Mouse (Mus musculus) heart, embryonic 14.5 days (tissue): ENCODE results near the gene Matk. TPM values are rescaled to one million over a fixed set of nuclear protein-coding genes. Genes with fewer than 3 reads are reported as not detected.

ENCODE experiments used
- ATAC-seq: fragments of 200-750 bp; cut with Nextera tagmentation; 2 replicates; pipeline ENCODE4 v1.8.0; 2017; ENCODE audit warnings: low read depth, moderate TSS enrichment; ENCODE audit not compliant: insufficient number of reproducible peaks, insufficient read depth, low FRiP score
- H3K27ac ChIP-seq, 2 experiments: fragments of 200-500 bp in 1 of 2; fragments of 300-500 bp in 1 of 2; sonication (generic) in 1 of 2; replicated peaks in 1 of 2; 2 replicates each; pipeline ENCODE4 v1.5.1; 2012 to 2014; ENCODE audit warnings: low read depth in 2 of 2, low read length in 2 of 2, control low read depth in 1 of 2, mild to moderate bottlenecking in 1 of 2, mixed read lengths in 1 of 2; ENCODE audit not compliant: control insufficient read depth in 1 of 2, insufficient read depth in 1 of 2
- H3K27me3 ChIP-seq: fragments of 300-500 bp; sonication (generic); 2 replicates; pipeline ENCODE4 v1.6.1; 2014; ENCODE audit warnings: mild to moderate bottlenecking, low read length, control low read depth; ENCODE audit not compliant: control insufficient read depth, insufficient read depth
- H3K36me3 ChIP-seq: fragments of 300-500 bp; sonication (generic); 2 replicates; pipeline ENCODE4 v1.6.1; 2014; ENCODE audit warnings: mild to moderate bottlenecking, control low read depth, low read length, mixed read lengths; ENCODE audit not compliant: control insufficient read depth, insufficient read depth
- H3K4me1 ChIP-seq, 2 experiments: fragments of 200-500 bp in 1 of 2; fragments of 300-500 bp in 1 of 2; sonication (generic) in 1 of 2; 2 replicates each; pipeline ENCODE4 v1.6.1; 2012 to 2014; ENCODE audit warnings: low read length in 2 of 2, control low read depth in 1 of 2, mixed read lengths in 1 of 2; ENCODE audit not compliant: control insufficient read depth in 2 of 2, insufficient read depth in 2 of 2
- H3K4me2 ChIP-seq: fragments of 300-500 bp; sonication (generic); 2 replicates; pipeline ENCODE4 v1.6.1; 2014; ENCODE audit warnings: mild to moderate bottlenecking, low read length
- H3K4me3 ChIP-seq, 2 experiments: fragments of 200-500 bp in 1 of 2; fragments of 300-500 bp in 1 of 2; sonication (generic) in 1 of 2; 2 replicates each; pipeline ENCODE4 v1.5.1; 2012 to 2014; ENCODE audit warnings: low read length in 2 of 2, mild to moderate bottlenecking in 2 of 2, control low read depth in 1 of 2, low read depth in 1 of 2, moderate library complexity in 1 of 2; ENCODE audit not compliant: control insufficient read depth in 1 of 2, insufficient read depth in 1 of 2
- H3K9ac ChIP-seq: fragments of 300-500 bp; sonication (generic); 2 replicates; pipeline ENCODE4 v1.6.1; 2014; ENCODE audit warnings: mild to moderate bottlenecking, low read length
- H3K9me3 ChIP-seq: fragments of 300-500 bp; sonication (generic); 2 replicates; pipeline ENCODE4 v1.6.1; 2016; ENCODE audit warnings: low read length, control low read depth; ENCODE audit not compliant: control insufficient read depth
- WGBS: fragments of 180-500 bp; shearing (Covaris S2); extraction: QIAGEN DNeasy Blood & Tissue Kit; methylation state at CpG from one replicate; pipeline ENCODE4 v1.1.7; 2014; 5-methylcytosine and 5-hydroxymethylcytosine counted together
- polyA plus RNA-seq: library from polyadenylated mRNA; unstranded; fragments of >200 nt; fragmentation: Nextera tagmentation; extraction: Ambion mirVana; gene quantifications from 2 replicates; pipeline ENCODE4 v1.2.1, GENCODE M21; 2014

Gene Matk
- polyA plus RNA-seq, 1 experiment from 2014 or later = 0.91 TPM

DNA sequence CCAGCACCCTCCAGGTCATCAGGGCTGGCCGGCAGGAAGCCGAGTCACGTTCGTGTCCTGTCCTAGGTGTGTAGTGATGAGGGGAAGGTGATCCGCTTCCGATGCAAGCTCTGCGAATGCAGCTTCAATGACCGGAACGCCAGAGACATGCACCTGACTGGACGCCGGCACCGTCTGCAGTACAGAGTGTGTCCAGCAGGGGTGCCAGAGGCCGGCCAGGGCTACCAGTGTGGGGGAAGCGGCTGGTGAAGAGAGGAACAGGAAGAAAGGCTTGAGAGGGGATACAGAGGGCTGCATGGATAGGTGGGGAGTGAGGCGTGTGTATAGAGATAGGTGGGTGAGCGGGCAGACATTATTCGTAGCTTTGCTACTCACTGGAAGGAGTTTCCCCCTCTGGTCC, 8.1 kb upstream of the Matk start:
- Histone ChIP-seq H3K36me3 (no peaks in the 10 kb centered on the region), H3K4me1 (peaks cover 0 to 5% of the 10 kb centered on the region in 2 experiments; a peak in 2 of 4 replicates), H3K9me3 (no peaks in the 10 kb centered on the region), H3K27ac (no peak overlapping the region), H3K4me2 (no peak overlapping the region), H3K27me3 (peaks cover 33% of the 10 kb centered on the region), H3K9ac (no peak overlapping the region; the same call in 1 of the 2 replicates), H3K4me3 (no peak overlapping the region)
- 9% methylated on average over 17 of the region's 17 CpGs for WGBS
- ATAC-seq = no peak

DNA sequence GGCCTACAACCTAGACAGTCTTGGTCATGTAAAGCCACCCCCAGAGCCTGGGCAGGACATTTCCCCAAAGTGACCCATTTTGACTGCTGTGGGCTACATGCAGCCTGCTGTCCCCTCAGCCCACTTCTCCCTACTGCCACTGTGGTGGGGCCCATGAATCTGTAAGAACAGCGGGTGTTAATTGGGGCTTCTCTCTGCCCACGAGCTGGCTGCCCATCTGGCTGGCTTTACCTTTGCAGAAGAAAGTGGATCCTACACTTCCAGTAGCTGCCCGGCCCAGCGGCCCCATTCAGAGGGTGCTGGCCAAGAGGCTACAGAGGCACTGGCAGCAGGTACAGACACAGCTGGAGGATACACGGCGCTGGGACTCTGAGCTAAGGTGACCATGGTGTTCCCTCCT, 7.6 kb upstream of the Matk start:
- H3K9ac ChIP-seq = no peak overlapping the region
- H3K27ac ChIP-seq = no peak overlapping the region
- H3K36me3 ChIP-seq = no peaks in the 10 kb centered on the region
- 84% methylated on average over 6 of the region's 6 CpGs for WGBS
- no peak overlapping the region for H3K4me3 ChIP-seq
- no peak for ATAC-seq
- peaks cover 27% of the 10 kb centered on the region for H3K27me3 ChIP-seq
- H3K9me3 ChIP-seq = no peaks in the 10 kb centered on the region
- peaks cover 0 to 1% of the 10 kb centered on the region in 2 experiments; a peak in 1 of 4 replicates for H3K4me1 ChIP-seq
- H3K4me2 ChIP-seq = no peak overlapping the region

DNA sequence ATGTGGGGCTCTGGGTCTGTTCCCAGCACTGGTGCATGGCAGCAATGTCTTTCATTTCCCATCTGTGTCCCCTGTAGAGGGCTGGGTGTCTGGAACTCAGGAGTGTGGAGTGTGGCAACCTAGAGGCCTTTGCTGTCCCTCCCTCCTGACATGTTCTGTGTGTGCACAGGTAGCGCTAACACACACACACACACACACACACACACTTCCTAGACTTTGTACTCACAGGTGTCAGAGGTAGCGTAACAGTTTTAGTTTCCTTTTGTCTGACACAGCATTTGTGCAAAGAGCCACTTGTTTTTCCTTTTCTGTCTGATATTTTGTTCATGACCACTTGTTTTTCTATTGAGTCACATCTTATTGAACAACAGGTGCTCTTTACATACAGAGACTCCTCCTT, 4.9 kb upstream of the Matk start:
- Histone ChIP-seq H3K4me3 (no peak overlapping the region), H3K27me3 (peaks cover 31% of the 10 kb centered on the region), H3K4me1 (no peaks in the 10 kb centered on the region), H3K27ac (no peak overlapping the region), H3K4me2 (no peak overlapping the region), H3K9ac (no peak overlapping the region), H3K9me3 (no peaks in the 10 kb centered on the region), H3K36me3 (no peaks in the 10 kb centered on the region)
- no peak for ATAC-seq
- 92% methylated on average over 2 of the region's 2 CpGs for WGBS

DNA sequence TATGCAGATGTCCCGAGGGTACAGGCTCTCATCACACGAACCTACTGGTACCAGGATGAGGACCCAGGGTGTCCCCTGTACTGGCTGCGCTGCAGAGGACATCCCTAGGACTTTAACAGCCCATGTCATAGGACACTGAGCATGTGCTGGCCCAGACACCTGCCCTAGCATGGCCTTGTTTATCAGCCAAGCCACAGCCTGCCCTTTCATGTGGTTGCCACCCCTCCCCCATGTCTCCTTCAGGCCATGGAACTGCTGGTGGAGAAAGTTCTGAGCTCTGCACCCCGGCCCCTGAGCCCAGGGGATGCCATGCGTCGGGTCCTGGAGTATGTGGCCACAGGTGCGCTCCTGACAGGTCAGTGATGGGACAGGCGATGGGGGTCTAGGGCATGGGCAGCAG, 3.3 kb upstream of the Matk start:
- Histone ChIP-seq H3K9me3 (no peaks in the 10 kb centered on the region), H3K4me3 (no peak overlapping the region), H3K27me3 (peaks cover 37% of the 10 kb centered on the region), H3K4me1 (0 out of 4 replicates have a peak, but pooled peaks cover 0 to 3% of the 10 kb centered on the region in 2 experiments), H3K36me3 (no peaks in the 10 kb centered on the region), H3K4me2 (no peak overlapping the region), H3K9ac (no peak overlapping the region), H3K27ac (no peak overlapping the region)
- WGBS = 85% methylated on average over 8 of the region's 8 CpGs
- ATAC-seq = no peak

DNA sequence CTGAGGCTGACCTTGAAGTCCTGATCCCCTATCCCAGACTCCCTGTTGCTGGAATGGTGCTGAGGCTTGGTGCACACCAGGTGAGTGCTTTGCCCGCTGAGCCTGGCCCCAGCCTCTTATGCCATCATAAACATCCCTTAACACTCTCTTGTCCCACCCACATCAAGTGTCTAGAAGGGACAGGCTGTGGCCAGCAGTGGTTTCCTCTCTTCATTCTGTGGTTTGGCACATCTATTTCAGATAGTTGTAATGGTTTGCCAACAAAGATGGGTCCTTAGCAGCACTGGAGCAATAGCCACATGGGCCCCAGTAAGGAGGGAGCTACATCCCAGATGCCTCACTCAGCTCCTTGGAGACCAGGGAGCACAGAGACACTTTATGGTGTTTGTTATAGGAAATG, 2.2 kb downstream of the Matk start:
- no peak overlapping the region for H3K27ac ChIP-seq
- H3K4me1 ChIP-seq = peaks cover 3 to 11% of the 10 kb centered on the region in 2 experiments; a peak in 2 of 4 replicates
- H3K36me3 ChIP-seq = no peaks in the 10 kb centered on the region
- no peaks in the 10 kb centered on the region for H3K9me3 ChIP-seq
- H3K9ac ChIP-seq = no peak overlapping the region
- H3K27me3 ChIP-seq = peaks cover 69% of the 10 kb centered on the region
- H3K4me3 ChIP-seq = no peak overlapping the region
- 72% methylated on average over 1 of the region's 1 CpGs for WGBS
- no peak overlapping the region for H3K4me2 ChIP-seq
- no peak for ATAC-seq

DNA sequence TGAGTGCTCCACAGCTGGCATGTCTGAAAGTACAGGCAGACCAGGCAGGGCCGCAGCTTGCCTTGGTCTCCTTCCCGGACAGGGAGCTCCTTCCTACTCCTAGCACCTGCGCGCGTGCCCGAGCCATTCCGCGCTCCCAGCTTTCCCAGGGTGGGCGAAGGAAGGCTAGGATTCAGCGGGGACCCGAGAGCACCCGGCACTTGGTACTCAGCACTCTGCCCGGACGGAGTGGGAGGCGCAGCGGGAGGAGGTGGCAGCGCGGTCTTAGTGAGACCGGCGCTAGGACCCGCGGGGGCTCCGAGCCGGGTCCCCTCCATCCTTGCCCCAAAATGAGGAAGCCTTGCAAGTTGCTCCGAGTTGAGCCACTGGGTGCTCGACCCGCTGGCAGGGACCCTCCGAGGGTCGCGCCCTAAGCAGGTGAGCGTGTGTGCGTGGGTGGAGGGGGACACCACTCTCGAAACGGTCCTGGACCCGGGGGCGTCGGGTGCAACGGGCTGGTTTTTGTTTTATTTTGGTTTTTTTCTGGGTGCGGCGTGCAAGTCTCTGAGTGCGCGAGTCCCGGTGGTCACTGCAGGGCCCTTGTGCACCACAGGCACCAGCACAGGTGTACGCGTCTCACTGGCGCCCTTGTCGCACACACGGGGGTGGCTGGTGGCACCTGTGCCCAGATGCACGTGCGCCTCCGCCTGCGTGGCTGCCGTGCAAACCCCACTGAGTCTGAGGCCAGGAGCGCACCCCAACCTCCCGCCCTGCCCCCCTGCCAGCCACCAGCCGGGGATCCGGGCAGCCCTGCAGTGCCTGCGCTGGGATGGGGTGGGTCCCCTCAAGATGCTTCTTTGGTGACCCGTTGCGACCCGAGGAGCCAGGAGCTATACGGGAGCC, 4.7 kb downstream of the Matk start:
- H3K9ac ChIP-seq = peak overlapping the region; percentile 64
- H3K27ac ChIP-seq = no peak overlapping the region
- peaks cover 57% of the 10 kb centered on the region for H3K27me3 ChIP-seq
- peak overlapping the region; percentile 84 for H3K4me2 ChIP-seq
- peaks cover 8% of the 10 kb centered on the region for H3K9me3 ChIP-seq
- 4% methylated on average over 62 of the region's 62 CpGs for WGBS
- H3K36me3 ChIP-seq = 0 out of 2 replicates have a peak, but pooled peaks cover 6% of the 10 kb centered on the region
- no peak for ATAC-seq
- H3K4me3 ChIP-seq = peak overlapping the region; percentile 38 to 48
- H3K4me1 ChIP-seq = peaks cover 3 to 11% of the 10 kb centered on the region in 2 experiments; a peak in 2 of 4 replicates

DNA sequence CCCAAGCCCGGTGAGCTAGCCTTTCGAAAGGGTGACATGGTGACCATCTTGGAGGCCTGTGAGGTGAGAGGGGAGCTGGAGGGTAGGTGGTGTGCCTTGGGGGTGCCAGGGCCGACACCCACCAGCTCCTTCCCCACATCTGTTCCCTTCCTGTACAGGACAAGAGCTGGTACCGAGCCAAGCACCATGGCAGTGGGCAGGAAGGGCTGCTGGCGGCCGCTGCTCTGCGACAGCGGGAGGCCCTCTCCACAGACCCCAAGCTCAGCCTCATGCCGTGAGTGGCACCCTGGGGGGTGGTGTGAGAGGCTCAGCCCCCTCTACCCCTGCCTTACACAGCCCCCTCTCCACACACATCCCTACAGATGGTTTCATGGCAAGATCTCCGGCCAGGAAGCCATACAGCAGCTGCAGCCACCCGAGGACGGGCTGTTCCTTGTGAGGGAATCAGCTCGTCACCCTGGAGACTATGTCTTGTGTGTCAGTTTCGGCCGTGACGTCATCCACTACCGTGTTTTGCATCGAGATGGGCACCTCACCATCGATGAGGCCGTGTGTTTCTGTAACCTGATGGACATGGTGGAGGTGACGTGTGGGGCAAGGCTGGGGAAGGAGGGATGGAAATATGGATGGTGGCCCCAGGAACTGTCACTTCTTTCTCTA, 6.6 kb downstream of the Matk start:
- H3K4me3 ChIP-seq = no peak overlapping the region
- no peak overlapping the region for H3K9ac ChIP-seq
- H3K27me3 ChIP-seq = peaks cover 39% of the 10 kb centered on the region

More for the DNA sequence above, 6.6 kb downstream of the Matk start:
- Histone ChIP-seq H3K9me3 (peaks cover 8% of the 10 kb centered on the region), H3K27ac (no peak overlapping the region), H3K4me2 (no peak overlapping the region), H3K36me3 (peaks cover 26% of the 10 kb centered on the region), H3K4me1 (peaks cover 3 to 8% of the 10 kb centered on the region in 2 experiments; a peak in 2 of 4 replicates)
- 45% methylated on average over 21 of the region's 21 CpGs for WGBS
- no peak for ATAC-seq
